Mouse (Mus musculus) CD8-positive naive resting alpha-beta T cell, adult 2 months (primary cell): Measurements from ENCODE around the gene Htr1d.

Experiments used
- DNase-seq, 2 experiments: peaks; one replicate each; pipeline ENCODE4 v3.0.0; 2022; ENCODE audit warnings: low read depth in 2 of 2, low spot score in 2 of 2

Htr1d gene

DNA sequence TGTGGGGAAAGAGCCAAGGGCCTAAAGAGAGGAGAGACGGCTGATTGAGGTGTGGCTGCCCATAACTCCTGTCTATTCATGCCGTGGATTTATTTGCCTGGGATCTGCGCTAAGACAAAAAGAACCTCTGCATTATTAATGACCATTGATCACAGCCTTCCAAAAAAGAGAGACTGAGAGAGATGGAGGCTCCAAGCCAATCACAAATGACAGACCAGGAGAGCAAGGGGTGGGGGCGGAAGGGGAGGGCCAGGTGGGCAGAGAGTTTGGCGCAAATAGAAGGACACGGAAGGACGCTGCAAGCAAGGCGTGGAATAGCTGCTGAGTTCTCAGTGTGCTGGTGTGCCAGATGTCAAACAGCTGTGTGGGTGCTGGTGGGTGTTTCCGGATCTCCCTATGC is at the start of gene Htr1d:
Htr1d (plus strand) TSS at position 301 of the 400 bp plus-strand sequence.
- DNase-seq = no peak

DNA sequence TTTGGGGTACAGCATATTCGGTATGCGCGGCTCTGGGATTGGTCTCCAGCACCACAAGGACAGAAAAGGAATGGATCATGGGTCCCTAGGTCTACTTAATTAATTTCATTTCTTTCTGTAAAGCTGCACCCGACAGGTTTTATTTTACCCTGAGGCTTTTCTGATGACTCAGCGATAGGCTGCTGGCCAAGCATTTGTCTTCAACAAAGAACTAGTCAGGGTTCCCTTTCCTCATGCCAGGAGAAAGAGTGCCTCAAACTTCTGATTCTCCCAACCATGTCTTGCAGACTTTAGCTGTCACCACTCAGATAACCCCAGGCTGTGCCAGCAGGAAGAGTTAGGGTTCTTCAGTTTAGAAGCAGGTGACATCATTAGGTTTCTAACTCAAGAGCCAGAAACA is 46.3 kb upstream of the Htr1d start:
- DNase-seq = no peak

DNA sequence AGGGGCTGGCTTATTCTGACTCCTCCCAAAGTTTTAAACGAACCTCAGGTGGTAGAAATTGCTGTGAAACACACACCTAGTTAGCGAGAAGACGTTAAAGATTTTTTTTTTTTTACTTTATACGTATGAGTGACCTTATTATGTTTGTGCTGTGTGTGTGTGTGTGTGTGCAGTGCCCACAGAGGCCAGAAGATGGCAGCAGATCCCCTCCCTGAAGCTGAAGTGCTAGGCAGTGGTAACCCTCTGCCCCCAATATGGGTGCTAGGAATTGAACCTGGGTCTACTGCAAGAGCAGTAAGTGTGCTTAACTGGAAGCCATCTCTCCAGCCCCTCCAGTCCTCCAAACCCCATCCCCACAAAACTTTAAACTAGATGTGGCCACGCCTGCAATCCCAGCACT is 40.3 kb upstream of the Htr1d start:
- no peak for DNase-seq

DNA sequence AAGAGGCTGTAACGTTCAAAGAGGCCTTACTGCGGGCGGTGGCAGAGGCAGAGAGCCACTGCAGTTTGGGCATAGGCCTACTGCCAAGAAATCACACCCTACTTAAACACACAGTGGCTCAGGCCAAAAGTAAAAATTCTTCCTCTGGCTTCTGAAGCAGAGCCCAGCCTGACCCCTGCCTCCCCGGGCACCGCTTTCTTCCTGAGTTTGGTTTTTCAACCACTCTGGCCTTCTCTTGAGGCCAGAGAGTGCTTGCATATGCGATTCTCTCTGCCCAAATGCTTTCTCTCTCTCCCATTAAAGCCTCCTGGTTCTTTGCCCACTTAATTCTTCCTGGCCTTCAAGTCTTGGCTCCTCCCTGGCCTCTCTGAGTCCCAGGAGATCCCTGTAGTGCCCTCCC is 39.5 kb upstream of the Htr1d start:
- no peak for DNase-seq

DNA sequence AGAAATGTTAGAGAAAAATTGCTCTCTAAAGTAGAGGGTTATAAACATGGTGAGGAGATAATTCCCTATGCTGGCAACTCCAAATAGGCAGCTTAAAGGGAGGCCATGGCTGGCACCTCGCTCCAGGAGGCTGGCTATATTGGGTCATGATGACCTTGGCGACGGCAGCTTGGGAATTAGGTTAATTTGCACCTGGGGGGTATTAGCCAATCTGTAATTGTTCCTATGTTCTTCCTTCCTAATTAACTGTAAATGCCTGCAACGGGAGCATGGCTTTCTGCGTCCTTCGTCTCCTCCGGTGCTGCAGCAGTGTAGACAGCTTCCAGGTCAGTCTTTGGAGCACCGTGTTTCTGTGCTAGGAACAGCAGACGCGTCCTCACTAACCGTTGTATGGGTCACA is 36.1 kb upstream of the Htr1d start:
- DNase-seq = no peak

DNA sequence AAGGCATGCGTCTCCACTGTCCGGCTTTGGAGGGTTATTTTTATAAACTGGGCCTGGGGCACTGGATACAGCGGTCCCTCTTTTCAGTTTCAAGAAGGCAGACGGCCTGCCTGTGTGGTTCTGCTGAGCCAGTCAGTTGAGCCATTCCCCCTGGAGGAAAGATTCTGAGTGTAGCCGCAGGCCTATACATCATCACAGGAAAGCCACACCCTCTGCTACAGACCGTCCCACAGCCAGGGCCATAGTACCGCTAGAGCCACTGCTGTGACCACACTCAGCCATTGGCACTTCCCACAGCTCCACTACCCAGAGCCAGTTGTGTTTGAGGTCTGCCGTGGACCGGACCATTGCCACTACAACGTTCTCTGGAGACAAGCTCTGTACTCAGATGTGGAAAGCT is 21.5 kb upstream of the Htr1d start:
- no peak for DNase-seq

DNA sequence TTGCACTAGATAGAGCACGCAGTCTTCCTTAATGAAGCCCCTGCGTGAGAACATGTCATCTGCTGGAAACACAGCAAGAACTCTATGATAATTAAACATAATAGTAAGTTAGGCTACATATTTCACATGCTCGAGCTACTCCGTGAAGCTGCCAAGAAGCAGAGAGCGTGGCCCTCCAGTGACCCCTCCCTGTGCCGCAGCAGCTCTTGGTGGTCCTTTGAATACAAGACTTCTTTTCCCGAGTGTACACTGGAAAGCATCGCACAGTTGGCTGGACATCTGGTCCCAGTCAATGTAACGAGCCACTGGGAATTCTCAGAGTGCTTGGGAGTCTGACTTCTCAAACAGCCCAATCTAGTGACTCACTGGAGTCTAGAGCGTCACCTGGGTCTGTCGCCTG is 15.5 kb upstream of the Htr1d start:
- DNase-seq = no peak

DNA sequence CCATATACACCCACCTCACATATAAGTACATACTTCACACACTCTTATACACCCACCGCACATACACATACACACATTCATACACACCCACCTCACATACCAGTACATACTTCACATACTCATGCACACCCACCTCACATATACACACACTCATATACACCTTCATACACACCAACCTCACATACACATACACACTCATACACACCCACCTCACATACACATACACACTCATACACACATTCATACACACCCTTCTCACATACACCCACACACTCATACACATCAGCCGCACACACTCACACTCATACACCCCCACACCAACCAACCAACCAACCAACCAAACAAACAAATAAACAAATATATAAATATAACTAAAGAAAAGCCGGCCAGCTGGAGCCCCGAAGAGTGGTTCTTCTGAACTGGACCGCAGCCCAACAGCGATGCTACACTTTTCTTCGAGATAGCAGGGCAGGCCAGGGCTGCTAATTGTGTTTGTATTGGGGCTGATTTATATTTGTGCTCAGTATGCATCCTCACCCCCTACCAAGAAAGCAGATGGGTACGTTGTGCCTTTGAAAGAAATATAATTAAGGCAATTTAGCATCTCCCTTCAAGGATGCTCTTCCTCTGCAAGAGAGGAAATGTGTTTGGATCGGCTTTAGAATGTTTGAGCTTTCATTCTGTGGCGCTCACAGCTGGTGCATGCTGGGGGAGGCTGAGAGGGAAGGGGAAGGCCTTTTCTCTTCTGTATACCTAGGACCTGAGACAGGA is 11.1 kb upstream of the Htr1d start:
- DNase-seq = no peak

DNA sequence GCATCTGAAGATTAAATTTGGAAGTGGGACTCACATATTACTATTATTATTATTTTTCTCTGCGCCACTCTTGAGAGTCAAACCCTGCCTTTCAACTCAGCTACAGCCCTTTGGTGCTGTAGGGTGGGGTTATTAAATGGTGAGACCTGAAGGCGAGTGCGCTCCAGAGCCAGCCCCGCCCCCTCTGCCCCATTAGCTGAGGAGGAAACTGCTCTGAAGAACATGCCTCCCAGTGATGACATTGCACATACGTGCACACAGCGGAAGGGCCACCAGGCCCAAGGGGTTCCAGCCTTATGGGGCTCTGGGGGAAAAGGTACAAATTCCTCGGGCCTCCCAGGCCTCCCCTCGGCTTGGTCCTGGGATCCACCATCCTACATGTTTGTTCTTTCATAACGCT is 7.8 kb upstream of the Htr1d start:
- DNase-seq = no peak

DNA sequence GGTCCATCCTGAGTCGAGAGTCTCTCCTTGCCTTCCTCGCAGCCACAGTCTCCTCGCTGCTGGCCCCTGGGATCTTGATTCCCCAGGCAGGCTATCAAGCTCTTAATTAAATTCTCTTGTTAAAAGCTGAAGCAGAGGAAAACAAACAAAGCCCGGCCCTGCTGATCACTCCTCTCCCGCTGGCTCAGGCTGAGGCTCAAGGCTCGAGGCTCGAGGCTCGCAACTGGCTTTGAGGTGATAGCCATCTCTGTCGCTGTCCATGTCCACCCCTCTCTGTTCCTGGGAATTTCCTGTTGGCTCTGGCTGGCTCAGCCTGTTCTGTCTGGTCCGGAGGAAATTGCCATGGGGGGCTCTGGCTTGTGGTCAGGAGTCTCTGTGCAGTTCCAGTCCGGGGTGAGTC is 4.4 kb upstream of the Htr1d start:
- DNase-seq = no peak

DNA sequence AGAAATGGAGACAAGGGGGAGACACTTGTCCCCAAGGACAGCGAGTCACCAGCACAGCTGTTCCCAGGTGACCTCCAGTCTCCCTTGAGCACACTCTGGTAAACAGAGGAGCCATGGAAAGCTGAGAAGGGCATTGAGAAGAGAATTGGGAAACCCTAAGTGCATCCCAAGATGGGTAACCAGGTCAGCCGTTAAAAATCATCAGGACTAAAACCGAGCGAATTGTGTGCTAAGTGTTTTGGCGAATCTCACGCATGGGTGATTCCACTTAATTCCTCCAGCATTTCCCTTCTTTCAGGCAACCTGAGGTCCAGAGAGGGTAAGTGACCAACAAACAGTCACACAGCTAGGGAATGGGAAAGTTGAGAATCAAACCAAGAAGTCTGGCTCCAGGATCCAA is 3.9 kb upstream of the Htr1d start:
- no peak for DNase-seq

DNA sequence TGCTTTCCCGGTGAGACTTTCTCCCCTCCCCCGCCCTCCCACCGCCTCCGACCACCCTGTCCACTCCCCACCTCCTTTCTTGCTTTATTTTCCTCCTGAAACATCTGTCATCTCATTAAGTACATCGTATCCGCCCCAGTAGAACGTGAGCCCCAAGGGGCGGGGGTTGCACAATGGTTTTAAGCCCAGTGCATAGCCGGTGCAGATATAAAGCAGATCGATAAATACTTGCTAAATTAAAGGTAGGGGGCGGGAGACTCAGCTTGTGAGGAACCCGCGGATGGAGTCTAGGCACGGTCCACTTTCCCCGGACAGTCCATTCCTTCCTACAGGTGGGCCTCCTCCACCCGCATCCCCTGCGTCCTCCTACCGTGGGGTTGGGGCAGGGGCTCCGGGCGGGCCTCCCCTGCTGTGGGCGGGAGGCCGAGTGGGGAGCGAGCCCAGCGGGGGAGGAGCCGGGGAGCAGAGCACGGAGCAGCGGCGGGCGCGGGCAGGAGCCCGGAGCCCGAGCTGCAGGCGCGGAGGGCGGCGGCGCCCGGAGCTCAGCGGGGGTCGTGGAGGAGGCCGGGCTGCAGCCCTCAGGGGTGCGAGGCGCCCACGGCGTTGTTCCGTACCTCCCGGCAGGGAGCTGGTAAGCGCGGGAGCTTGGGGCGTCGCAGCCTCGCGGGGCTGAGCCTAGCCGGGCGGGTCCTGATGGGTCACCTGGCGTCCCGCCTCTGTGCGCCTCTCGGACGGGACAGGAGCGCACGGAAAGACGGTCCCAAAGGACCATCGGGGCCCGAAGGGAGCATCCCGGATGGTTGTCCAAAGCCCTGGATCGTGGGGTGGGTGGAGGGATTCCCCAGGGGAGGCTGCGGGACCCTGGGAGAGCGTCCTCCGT is 1.0 kb downstream of the Htr1d start:
- no peak for DNase-seq

DNA sequence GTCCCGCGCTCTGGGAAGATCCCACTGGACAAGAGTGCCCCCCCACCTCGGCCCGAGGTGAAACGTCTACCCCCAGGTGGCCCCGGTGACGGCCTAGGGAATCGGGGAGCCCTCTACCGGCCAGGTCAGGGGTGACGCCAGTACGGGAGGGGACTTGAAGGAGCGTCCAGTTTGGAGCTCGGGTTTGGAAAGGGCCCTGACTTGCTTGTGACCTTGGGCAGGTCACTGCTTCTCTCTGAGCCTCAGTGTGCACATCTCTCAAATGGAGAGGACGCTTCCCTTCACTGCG is 1.6 kb downstream of the Htr1d start:
- DNase-seq = peak in 1 of 2 experiments; percentile 8

DNA sequence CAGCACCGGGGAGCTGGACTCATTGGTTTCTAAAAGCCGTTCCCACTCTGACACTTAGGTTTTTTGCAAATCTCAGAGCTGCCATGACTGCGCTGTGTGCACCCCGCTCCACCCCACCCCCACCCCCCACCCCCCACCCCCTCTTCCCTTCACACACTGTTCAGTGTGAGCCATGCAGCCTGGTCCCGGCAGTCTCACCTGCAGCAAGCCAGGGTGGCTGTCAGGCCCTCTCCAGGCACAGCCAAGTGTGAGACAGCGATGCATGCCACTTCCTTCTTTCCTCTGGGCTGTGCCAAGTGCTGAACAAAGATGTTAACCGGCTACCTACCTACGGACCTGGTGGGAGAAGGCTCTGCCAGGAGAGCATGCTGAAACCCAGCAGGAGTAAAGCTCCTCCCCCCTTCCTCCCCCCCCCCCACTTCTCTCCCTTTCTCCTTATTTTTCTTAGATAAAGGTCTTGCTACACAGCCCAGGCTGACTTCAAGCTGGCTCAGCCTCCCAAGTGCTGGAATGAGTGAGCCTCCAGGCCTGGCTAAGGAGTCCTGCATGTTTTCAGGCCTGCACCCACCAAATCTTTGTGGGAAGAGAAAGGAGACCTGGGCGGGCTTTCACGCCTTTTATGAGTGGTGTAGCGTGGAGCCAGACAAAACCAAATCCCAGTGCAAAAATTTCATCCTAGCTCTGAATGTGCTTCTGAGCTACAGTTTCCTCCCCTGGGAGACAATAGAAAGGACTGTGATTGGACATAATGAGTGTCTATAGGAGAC is 7.5 kb downstream of the Htr1d start:
- DNase-seq = no peak

DNA sequence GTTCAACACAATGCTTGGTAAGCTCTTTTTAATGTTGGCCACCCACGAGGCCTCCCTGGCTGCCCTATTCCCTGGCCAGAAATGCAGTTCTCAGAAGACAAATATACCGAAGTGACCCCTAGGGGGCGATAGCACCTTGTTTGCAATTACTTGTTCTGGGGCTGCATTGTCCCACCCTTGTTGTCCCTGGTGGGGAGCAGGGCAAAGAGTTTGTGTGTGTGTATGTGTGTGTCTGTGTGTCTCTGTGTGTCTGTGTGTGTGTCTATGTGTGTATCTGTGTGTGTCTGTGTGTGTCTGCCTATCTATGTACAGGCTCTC is 8.0 kb downstream of the Htr1d start:
- DNase-seq = peak; percentile 42 to 53

DNA sequence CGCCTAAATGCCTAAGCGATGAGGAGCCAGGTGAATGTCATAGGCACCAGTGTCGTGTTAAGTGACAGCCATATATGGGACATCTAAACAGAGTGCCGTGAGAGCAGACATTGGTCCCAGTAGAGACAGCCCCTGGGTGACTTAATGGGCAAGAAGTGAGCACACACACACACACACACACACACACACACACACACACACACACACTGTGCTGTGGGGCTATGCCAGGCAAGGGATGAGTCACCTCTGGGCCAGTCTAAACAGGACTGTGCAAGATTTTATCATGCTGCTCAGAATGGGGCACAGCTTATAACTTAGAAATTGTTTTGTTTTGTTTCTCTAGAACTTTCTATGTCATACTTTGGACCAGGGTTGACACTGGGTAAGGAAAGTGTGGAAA is 10.7 kb downstream of the Htr1d start:
- no peak for DNase-seq

DNA sequence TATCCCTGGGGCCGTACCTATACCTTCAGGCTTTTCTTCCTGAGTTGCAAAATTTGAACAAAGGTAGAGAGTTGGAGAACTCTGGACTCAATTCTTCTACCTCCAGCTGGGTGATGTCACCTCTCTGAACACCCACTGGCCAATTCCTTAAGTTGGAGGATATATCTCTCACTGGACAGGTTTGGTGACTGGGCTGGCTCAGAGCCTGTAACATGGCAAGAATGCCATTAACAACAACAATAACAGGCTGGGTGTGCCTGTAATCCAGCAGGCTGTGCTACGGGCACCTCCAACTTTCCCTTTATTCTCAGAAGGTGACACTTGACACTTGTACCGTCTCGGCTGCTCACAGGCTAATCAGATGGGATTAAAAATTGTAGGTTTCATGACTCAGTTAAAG is 15.8 kb downstream of the Htr1d start:
- no peak for DNase-seq

DNA sequence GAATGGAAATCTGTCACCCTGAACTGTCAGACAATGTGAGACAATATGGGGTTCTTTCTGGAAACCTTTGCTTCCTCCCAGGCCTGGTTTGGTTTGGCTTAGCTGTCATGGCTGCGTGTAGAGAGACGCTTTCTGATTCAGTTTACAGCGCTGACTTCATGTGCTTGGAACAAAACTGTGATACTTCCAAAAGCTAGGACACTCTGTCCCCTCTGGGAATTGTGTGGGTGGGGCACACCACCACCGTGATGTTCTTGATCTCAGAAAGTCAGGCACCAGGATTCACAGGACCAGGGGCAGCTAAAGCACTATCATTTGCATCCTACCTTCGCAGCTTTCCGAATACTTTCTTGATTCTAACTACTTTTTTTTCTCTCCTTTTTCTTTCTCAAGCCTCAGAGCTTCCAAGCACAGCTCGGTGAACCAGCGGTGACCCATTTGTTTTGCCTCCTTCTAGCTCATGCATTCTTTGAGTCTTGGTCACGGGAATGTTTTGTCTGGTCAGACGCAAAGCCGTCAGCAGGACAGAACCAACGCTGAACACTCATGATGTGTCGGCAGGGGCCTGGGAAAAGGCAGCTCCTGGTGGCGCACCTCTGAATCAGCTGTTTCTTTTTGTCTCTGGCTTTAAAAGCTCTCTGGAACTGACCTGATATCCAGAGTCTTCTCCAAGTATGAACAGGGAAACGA is 18.2 kb downstream of the Htr1d start:
- no peak for DNase-seq

DNA sequence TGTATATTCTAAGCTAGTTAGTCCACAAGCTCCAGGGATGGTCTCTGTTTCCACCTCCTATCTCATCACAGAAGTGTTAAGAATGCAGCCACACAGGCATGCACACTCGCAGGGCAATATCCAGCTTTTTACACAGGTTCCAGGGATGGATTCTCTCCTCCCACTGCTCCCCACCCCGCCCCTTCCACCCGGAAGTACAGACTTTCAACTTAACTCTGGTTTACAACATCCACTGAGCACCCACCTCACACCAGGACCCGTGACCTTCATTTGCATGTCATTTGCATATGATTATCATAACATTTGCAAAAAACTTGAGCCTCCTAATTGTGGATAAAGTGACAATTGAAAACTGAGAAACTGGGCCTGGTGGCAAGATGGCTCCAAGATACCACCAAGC is 21.2 kb downstream of the Htr1d start:
- no peak for DNase-seq

DNA sequence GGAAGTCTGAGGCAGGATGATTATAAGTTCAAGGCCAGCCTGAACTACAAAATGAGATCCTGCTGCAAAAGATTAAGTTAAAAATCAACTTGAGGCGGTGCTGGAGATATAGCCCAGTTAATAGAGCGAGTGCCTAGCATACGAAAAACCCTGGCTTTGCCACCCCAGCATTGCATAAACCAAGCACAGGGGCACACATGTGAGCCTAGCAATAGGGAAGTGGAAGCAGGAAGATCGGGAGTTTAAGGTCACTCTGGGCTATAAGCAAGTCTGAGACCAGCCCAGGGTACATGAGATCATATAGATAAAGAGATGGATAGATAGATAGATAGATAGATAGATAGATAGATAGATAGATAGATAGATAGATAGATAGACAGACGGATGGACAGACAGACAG is 26.5 kb downstream of the Htr1d start:
- DNase-seq = no peak

DNA sequence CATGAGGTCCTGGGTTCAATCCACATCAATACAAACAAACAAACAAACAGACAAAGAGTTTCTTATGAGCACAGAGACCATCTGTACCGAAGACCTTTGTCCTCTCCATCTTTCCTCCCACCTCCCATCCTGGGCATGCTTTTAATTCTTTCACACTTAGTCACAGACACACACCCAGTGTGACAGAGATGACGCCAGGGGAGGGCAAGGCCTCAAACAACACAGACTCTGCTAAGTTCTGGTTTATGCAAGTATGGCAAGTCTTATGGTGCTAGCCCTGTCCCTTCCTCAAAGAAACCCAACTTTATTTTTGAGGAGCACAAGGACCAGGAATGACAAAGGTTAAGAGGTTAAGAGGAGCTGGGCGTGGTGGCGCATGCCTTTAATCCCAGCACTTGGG is 26.9 kb downstream of the Htr1d start:
- no peak for DNase-seq

DNA sequence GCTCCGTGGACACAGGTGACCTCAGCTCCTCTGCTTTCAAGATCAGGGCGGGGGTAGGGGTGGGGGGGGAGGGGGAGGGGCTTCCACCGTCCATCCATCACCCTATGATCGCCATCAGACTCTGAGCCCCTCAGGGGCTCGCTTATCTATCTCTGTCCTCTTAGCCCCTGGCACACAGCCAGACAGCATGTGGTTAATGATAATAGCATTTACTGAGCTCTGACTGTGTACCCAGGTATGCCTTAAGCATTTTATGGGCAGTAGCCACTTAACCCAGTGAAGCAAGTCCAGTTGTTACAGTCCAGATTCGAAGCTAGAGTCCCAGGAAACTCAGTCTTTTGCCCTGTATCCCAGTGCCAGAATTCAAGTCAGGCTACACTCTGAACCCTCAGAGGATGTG is 28.2 kb downstream of the Htr1d start:
- DNase-seq = no peak
